Mouse (Mus musculus) heart, postnatal 0 days (tissue): ENCODE results near the gene Slc10a4.

ENCODE experiments used
- CTCF ChIP-seq: IDR thresholded peaks from 2 replicates; pipeline ENCODE4 v1.5.1; 2016; ENCODE audit warnings: antibody characterized with exemption, control low read depth, low read depth
- EP300 ChIP-seq: IDR thresholded peaks from 2 replicates; pipeline ENCODE4 v1.6.1; 2016; ENCODE audit warnings: antibody characterized with exemption, low read depth

DNA sequence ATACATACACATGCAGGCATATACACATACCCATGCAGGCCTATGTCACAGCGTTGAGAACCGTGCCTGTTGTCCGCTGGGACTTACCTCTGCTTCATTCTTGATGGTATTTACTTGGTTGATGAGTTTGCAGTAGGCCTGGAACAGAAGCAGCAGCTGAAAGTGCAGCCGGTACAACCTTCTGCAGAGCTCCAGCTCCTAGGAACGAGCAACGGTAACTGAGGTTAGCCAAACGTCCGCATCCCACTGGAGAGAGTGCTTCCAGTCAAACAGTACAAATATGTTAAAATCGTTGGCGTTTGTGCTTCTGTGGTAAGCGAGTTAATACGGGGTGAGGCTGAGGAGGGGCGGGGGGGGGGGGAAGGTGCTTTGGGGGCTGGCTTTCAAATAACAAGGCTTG, 17.1 kb downstream of the Slc10a4 start:
- no peak for TF ChIP-seq CTCF
- no peak for TF ChIP-seq EP300
